Comparison of ENCODE assay signal across 8 mouse cellular contexts in genomic region chr7:75880650-75881049, GRCm38 (mm10). TPM values are rescaled to one million over a fixed set of nuclear protein-coding genes. Genes with fewer than 3 reads are reported as not detected.
DNase-seq lines count a peak whose midpoint lies in the region; ATAC-seq and TF ChIP-seq lines count a peak whose summit lies in the region.

No protein-coding gene starts in this region.

- H3ac ChIP-seq in C2C12 (ENCODE audit: control insufficient read depth, insufficient read length, low read depth) (no peak overlapping the region), myocyte (ENCODE audit: control insufficient read depth, insufficient read length) (no peak overlapping the region)

- no peak for TF ChIP-seq POLR2A in brain, embryonic 14.5 days (IDR thresholded peaks at IDR 0.05; ENCODE audit: borderline replicate concordance, extremely low read depth, insufficient read depth, insufficient read length, poor library complexity, severe bottlenecking)
- no peak for TF ChIP-seq POLR2A in liver, adult 2 months (IDR thresholded peaks at IDR 0.05; ENCODE audit: extremely low read depth, insufficient read depth, low read length)
- TF ChIP-seq POLR2A in myocyte (IDR thresholded peaks at IDR 0.05; ENCODE audit: insufficient read length, low read depth): no peak

- H3K9ac ChIP-seq in heart, embryonic 13.5 days: 0 out of 2 replicates have a peak overlapping the region, but pooled peaks have one; percentile 34
- no peak overlapping the region for H3K9ac ChIP-seq in kidney, postnatal 0 days (ENCODE audit: low read depth, low read length)
- no peak overlapping the region for H3K9ac ChIP-seq in liver, adult 2 months (ENCODE audit: low read depth, low read length)

- no peaks in the 10 kb centered on the region for H3K79me2 ChIP-seq in C2C12 (ENCODE audit: control insufficient read depth, insufficient read depth)
- H3K79me2 ChIP-seq in liver, adult 2 months (ENCODE audit: control insufficient read depth, insufficient read depth, low read length): no peaks in the 10 kb centered on the region
- no peaks in the 10 kb centered on the region for H3K79me2 ChIP-seq in myocyte (ENCODE audit: control insufficient read depth, insufficient read depth)

- DNase-seq in brain, embryonic 14.5 days (ENCODE audit: low read depth): peak; percentile 93
- DNase-seq in kidney, postnatal 0 days (ENCODE audit: low spot score): peak; percentile 88
- peak; percentile 35 for DNase-seq in liver, adult 2 months (ENCODE audit: extremely low read depth, low read depth, low spot score)
- DNase-seq in spleen, postnatal 4 days (ENCODE audit: low spot score in 2 of 2): peak; percentile 85 to 96

- ATAC-seq in erythroid progenitor cell, adult 5-6 weeks (replicated peaks; ENCODE audit: low FRiP score, poor library complexity, severe bottlenecking): peak; percentile 95
- ATAC-seq in heart, embryonic 13.5 days (ENCODE audit: extremely low read depth, insufficient number of reproducible peaks, low FRiP score, low TSS enrichment): no peak
- ATAC-seq in kidney, postnatal 0 days (replicated peaks; ENCODE audit: low FRiP score, low read depth): peak; percentile 87; the same call in 1 of the 2 replicates

- H3K4me2 ChIP-seq in heart, embryonic 13.5 days: peak overlapping the region; percentile 38
- H3K4me2 ChIP-seq in kidney, postnatal 0 days (ENCODE audit: low read length): no peak overlapping the region
- H3K4me2 ChIP-seq in myocyte (ENCODE audit: low read depth): peak overlapping the region; percentile 34

- no peaks in the 10 kb centered on the region for H3K79me3 ChIP-seq in C2C12 (ENCODE audit: low read depth)

- H3K9me3 ChIP-seq in heart, embryonic 13.5 days: no peaks in the 10 kb centered on the region
- no peaks in the 10 kb centered on the region for H3K9me3 ChIP-seq in kidney, postnatal 0 days (replicated peaks; ENCODE audit: low read length)

- TF ChIP-seq CTCF in C2C12 (IDR thresholded peaks at IDR 0.05; ENCODE audit: control insufficient read depth, insufficient read depth, insufficient read length): peak; percentile 88
- TF ChIP-seq CTCF in brain, embryonic 14.5 days (IDR thresholded peaks at IDR 0.05; ENCODE audit: borderline replicate concordance, extremely low read depth, insufficient read depth, insufficient read length): peak; percentile 90
- peak; percentile 98 for TF ChIP-seq CTCF in kidney, postnatal 0 days (IDR thresholded peaks at IDR 0.05; ENCODE audit: low read depth)
- TF ChIP-seq CTCF in liver, adult 2 months (IDR thresholded peaks at IDR 0.05; ENCODE audit: low read depth, low read length): peak; percentile 97

- H3K4me3 ChIP-seq in C2C12 (ENCODE audit: insufficient read depth, poor library complexity, severe bottlenecking) (no peak overlapping the region), myocyte (no peak overlapping the region)
- H3K4me3 ChIP-seq in heart, embryonic 13.5 days: no peak overlapping the region
- H3K4me3 ChIP-seq in kidney, postnatal 0 days (replicated peaks; ENCODE audit: low read depth, low read length): no peak overlapping the region
- no peak overlapping the region for H3K4me3 ChIP-seq in liver, adult 2 months (ENCODE audit: insufficient read depth, low read depth, low read length)

- H3K27me3 ChIP-seq in C2C12 (ENCODE audit: control insufficient read depth, insufficient read depth, insufficient read length) (no peaks in the 10 kb centered on the region), myocyte (ENCODE audit: control insufficient read depth, insufficient read depth, insufficient read length) (no peaks in the 10 kb centered on the region)
- H3K27me3 ChIP-seq in heart, embryonic 13.5 days (replicated peaks): no peaks in the 10 kb centered on the region
- no peaks in the 10 kb centered on the region for H3K27me3 ChIP-seq in kidney, postnatal 0 days (ENCODE audit: insufficient read depth, low read length)
- no peaks in the 10 kb centered on the region for H3K27me3 ChIP-seq in liver, adult 2 months (ENCODE audit: control insufficient read depth, insufficient read depth, low read length)

- H3K27ac ChIP-seq in heart, embryonic 13.5 days (replicated peaks): no peak overlapping the region
- no peak overlapping the region for H3K27ac ChIP-seq in kidney, postnatal 0 days
- H3K27ac ChIP-seq in liver, adult 2 months (replicated peaks; ENCODE audit: insufficient read depth, low read depth, low read length): no peak overlapping the region

- peaks cover 4% of the 10 kb centered on the region for H3K4me1 ChIP-seq in heart, embryonic 13.5 days
- no peaks in the 10 kb centered on the region for H3K4me1 ChIP-seq in kidney, postnatal 0 days (replicated peaks; ENCODE audit: insufficient read depth, low read length)
- no peaks in the 10 kb centered on the region for H3K4me1 ChIP-seq in liver, adult 2 months (ENCODE audit: control insufficient read depth, insufficient read depth, low read length)

- H3K36me3 ChIP-seq in C2C12 (ENCODE audit: control insufficient read depth, insufficient read depth) (no peaks in the 10 kb centered on the region), myocyte (ENCODE audit: control insufficient read depth, insufficient read depth) (no peaks in the 10 kb centered on the region)
- no peaks in the 10 kb centered on the region for H3K36me3 ChIP-seq in heart, embryonic 13.5 days
- no peaks in the 10 kb centered on the region for H3K36me3 ChIP-seq in kidney, postnatal 0 days (ENCODE audit: insufficient read depth, low read length)
- H3K36me3 ChIP-seq in liver, adult 2 months (ENCODE audit: control insufficient read depth, insufficient read depth, low read length): no peaks in the 10 kb centered on the region

- WGBS in heart, embryonic 13.5 days: 4% methylated on average over 8 of the region's 8 CpGs
- WGBS in kidney, postnatal 0 days: 4% methylated on average over 8 of the region's 8 CpGs
- 11% methylated on average over 8 of the region's 8 CpGs for WGBS in liver, adult 2 months

TF ChIP-seq in C2C12, 6 proteins besides CTCF, POLR2A, EP300 and RAD21:
- TF ChIP-seq CEBPB (IDR thresholded peaks at IDR 0.05; ENCODE audit: low read depth) (no peak), USF1 (IDR thresholded peaks at IDR 0.05; ENCODE audit: low read depth) (no peak), FOSL1 (IDR thresholded peaks at IDR 0.05; ENCODE audit: insufficient read depth, low read length, poor library complexity, severe bottlenecking) (no peak), MYOG (IDR thresholded peaks at IDR 0.05; ENCODE audit: control insufficient read depth, extremely low read depth, insufficient read length) (no peak), MYOD1 (IDR thresholded peaks at IDR 0.05; ENCODE audit: control insufficient read depth, insufficient read length, low read depth) (no peak), MAX (IDR thresholded peaks at IDR 0.05) (no peak)

TF ChIP-seq in myocyte, 11 proteins besides CTCF, POLR2A, EP300 and RAD21:
- TF ChIP-seq TCF3 (IDR thresholded peaks at IDR 0.05; ENCODE audit: insufficient read length, low read depth): no peak
- TF ChIP-seq MYOD1 (IDR thresholded peaks at IDR 0.05; ENCODE audit: control insufficient read depth in 1 of 3, insufficient read length in 2 of 3, low read depth in 2 of 3): peak in 2 of 3 experiments; percentile 75 to 76
- peak; percentile 35 to 84 (median 59) for TF ChIP-seq MYOG (IDR thresholded peaks at IDR 0.05; ENCODE audit: control insufficient read depth in 1 of 3, insufficient read depth in 1 of 3, insufficient read length in 2 of 3, low read depth in 2 of 3)
- no peak for TF ChIP-seq E2F4 (IDR thresholded peaks at IDR 0.05; ENCODE audit: insufficient read depth)

RNA-seq across cellular contexts. Expression of gene Klhl25, which starts 32.5 kb away (rescaled TPM):
- polyA plus RNA-seq in C2C12 (2012; fragmentation: generic; extraction: Trizol): 18.2 TPM
- 30.9 and 31.0 TPM in 2 replicates for polyA plus RNA-seq in brain, embryonic 14.5 days (2012; rRNA removed)
- total RNA-seq in erythroid progenitor cell, adult 5-6 weeks (2015; ENCODE audit: low replicate concordance): 8.6 and 28.1 TPM in 2 replicates
- total RNA-seq in erythroid progenitor cell, adult 5-6 weeks (2017; ENCODE audit: low replicate concordance): 25.9 and 41.9 TPM in 2 replicates
- polyA plus RNA-seq in heart, embryonic 13.5 days (2015; fragmentation: Nextera tagmentation; extraction: Ambion mirVana): 9.3 and 10.3 TPM in 2 replicates
- 10.3 and 10.5 TPM in 2 replicates for polyA plus RNA-seq in kidney, postnatal 0 days (2015; fragmentation: Nextera tagmentation; extraction: Ambion mirVana)
- 10.9 and 12.0 TPM in 2 replicates for total RNA-seq in liver, adult 2 months (2014; rRNA removed)
- 20.0 and 27.9 TPM in 2 replicates for polyA plus RNA-seq in liver, adult 2 months (2012; rRNA removed)
- 14.6 TPM for polyA plus RNA-seq in myocyte (2012; fragmentation: generic; extraction: Trizol)

Comparison
In these comparisons a context has a peak if more than half of its experiments do, and no peak if none do; other contexts are left out.
1. DNase-seq: peak in every context shown above with its lines; median percentile 93 in brain, embryonic 14.5 days; 90 in spleen, postnatal 4 days; 88 in kidney, postnatal 0 days; 35 in liver, adult 2 months.